Mouse (Mus musculus) left cerebral cortex, postnatal 4 days (tissue): ENCODE measurements at regions not wholly inside any gene's neighbourhood (a gene's known extent, or its start where the extent isn't known, plus 50 kb on each side); places are given as distances from the start of the nearest gene placed in this dataset.

Experiments used
- DNase-seq: peaks from one replicate; pipeline ENCODE4 v3.0.0-alpha.2; 2022
- intact Hi-C: fragments of 180-260 bp; cut with DNase I; formaldehyde crosslinking; loops from one replicate; pipeline ENCODE4 v1.15.1; 2025

DNA sequence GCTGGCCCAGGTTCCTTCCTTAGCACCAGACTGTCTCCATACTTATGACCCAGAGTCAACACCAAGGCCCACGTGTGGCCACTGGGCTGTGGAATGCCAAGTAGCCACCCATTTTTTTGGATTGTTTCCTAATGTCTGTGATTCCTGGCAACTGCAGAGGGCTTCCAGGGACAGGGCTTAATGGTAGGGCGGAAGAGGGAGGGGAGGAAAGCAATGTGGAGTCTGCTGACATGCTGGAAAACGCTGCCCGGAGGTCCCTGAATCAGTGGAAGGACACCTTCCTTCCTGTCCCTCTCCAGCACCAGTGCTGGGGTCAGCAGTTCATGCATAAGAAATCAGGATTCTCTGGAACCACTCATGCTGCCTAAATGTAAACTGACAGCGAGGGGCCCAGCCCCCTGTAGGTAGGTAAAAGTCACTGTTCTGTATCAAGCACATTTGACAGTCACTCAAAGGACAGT, 90.8 kb downstream of the Iyd start:
- intact Hi-C loops: no loop called here
- no peak for DNase-seq

DNA sequence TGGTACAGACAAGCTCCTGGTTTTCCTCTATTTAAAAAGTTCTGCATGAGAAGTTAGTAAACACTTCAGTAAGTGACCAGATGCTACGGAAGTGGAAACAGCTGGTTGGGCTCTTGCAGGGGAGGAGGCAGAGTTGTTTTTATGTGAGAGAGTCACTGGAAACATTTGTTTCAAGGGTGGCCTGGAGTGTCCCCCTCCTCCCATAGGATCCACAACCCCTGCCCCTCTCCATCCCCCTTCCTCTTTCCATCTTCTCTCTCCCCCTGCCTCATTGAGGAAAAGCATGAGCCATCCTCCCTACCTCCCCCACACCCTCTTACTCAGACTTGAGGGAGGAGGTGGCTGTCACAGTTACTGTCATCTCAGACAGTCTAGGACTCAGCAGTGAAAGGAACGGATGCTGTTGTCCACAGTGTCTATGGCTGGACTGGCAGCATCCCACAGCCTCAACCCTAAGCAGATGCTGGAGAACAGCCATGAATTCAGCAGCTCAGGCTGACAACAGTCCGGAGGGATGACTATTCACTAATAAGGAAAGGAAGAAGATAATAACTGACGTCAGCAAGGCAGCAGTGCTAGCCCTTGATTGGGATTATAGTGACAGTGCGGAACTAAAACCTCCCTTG, 93.9 kb downstream of the Iyd start:
- intact Hi-C loops: no loop called here
- DNase-seq: no peak

DNA sequence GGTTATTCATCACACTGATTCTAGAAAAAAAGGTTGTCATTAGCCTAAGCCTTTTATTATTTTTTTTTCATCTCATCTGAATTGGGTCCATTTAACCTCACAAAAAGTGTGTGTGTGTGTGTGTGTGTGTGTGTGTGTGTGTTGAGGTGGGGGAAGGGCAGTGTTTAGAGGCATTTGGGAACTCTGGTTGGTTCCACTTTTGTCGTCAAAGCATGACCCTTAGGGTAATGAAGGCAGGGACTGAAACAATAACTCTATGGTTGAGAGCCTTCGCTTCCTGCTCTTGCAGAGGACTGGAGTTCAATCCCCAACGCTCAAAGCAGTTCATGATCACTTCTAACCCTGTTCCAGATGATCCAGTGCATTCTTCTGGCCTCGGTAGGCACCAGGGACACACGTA, 96.1 kb upstream of the Plekhg1 start:
- DNase-seq: no peak
- intact Hi-C loops: no loop called here

DNA sequence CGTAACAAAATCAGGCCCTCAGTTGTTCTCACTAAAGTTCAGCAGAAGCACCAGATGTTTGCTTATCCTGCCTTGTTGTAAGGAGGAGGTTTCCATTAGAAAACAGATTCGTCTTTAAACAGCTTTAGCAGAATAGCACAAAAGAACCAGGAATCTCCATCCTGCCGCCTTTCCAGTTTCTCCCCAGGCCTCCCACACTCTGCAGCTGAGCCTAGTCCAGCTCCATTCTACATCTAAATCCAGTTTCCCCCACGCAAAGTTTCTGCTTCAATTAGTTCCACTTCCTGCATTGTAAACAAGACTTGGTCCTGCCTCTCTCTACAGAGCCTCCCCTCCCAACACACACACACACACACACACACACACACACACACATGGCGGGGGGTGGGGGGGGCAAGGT, 95.1 kb upstream of the Plekhg1 start:
- DNase-seq: no peak
- intact Hi-C loops: no loop called here

DNA sequence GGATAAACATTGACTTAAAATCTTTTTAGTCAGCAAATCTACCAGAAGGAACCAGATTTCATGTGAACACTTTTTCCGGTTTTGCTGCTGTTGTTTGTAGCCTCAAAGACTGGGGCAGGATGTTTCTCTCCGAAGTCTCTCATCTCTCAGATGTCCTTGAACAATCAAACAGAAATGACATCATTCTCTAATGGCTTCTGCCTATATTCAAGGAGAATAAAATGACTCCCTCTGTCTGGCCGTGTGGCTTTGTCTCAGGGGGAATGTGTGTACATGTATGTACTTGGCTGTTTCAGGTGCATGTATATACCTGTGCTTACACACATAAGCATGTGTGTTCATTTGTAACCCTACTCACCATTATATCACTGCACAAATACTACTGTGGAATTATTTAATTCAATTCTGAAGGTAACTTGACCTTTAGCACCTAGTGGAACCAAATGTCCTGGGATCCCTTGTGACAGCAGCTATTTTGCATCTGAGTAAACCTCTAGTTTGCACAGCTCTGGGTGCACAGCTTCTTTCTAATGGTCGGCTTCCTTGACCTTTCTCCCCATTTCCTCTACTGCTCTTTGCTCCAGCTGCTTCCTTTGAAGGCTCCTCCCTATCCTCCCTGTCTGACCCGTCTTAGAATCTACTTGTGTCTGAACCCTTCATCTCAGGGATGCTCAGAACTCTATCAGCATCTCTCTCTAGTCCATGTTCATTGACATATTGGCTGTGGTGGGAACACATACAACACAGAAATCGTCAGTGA, 93.8 kb upstream of the Plekhg1 start:
- DNase-seq: no peak
- intact Hi-C loops: no loop called here

DNA sequence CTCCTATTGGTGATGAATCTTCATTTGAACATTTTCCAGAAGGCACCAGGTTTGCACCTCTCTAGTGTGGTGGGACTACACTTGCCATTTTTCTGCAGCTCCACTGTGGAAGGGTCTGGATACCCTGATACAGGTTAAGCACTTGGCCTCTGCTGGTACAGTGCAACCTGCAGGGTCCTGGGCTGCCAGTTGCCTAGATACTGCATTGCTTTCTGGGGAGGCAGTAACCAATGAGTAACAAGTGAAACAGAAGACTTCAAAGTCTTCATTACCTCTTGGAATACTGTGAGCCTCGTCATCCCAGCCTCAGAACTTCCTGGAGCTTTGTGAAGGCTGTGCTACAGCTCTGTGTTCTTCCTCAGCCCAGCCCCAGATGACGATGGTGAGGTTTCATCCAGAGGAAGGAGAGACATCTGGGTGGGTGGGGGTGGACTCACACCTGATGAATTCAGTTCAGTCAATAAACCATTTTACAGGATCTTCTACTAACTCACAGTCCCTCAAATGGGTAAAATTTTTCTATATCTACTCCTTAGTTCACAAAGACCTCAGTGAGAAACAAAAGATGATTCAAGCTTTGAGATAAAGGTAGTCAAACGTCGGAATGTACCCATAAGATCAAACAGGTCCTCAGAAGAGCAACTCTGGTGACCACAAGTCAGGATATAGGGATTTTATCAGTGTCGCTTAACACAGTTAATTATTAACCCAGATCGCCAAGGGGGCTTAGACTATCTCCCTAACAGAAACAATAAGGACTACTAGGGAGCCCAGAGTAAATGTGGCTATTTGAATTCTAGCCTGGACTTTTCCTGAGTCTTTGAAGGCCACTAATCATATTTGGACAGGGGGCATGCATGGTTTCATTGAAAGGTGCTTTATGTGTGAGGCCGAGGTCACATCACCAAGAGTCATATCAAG, 92.1 kb upstream of the Plekhg1 start:
- intact Hi-C loops: no loop called here
- DNase-seq: no peak

DNA sequence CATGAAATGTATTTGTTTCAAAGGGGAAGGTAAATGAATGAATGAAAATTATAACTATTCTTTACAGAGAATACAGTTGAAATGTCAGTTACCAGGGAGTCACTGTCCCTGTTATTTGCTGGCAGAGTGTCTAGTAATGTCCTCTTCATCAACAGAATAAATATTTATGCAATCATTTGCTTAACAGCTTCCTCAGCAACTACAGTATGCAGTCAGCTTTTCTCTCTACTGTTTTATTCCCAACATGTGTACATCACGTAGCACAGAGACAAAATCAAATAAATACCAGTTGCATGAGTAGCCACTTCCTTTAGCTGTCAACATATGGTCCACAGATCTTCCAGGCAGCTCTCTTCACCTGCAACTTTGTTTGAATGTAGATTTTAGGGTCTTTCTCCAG, 90.2 kb upstream of the Plekhg1 start:
- intact Hi-C loops: no loop called here
- DNase-seq: no peak

DNA sequence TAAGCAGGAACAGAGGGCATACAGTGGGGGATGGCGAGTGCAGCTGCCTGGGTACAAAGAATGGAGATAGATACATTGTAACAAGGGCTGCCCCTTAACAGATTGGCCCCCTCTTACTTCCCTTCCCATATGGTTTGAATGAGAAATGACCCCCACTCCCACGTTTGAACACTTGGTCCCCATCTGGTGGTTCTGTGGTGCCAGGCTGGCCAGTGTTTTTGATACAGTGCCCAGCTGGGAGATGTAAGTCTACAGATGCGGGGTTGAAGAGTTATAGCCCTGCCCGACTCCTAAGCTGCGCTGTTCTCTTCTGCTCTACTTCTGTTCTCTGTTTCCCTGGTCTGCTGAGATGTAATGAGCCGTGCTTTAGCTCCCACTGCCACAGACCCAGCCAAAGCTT, 89.6 kb upstream of the Plekhg1 start:
- intact Hi-C loops: no loop called here

DNA sequence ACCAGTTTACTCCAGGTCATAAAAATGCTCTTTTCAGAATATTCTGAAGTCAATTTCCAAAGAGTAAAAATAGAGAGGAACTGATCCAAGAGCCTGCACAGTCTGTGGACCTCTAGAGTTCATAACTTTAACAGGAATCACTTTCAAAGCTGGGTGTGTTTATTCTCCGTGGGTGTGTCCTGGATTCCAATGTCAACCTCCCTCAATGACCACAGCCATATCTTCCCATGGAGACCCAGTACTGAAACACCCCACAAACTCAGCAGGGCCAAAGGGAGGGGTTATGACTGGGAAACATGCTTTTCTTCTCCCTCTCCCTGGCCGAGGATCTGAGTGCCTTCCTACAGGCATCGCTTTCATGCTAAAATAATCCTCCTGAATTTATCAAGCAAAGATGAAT, 87.6 kb upstream of the Plekhg1 start:
- intact Hi-C loops: no loop called here
- DNase-seq: no peak

More for the DNA sequence above, 89.6 kb upstream of the Plekhg1 start:
- DNase-seq: peak; percentile 14

DNA sequence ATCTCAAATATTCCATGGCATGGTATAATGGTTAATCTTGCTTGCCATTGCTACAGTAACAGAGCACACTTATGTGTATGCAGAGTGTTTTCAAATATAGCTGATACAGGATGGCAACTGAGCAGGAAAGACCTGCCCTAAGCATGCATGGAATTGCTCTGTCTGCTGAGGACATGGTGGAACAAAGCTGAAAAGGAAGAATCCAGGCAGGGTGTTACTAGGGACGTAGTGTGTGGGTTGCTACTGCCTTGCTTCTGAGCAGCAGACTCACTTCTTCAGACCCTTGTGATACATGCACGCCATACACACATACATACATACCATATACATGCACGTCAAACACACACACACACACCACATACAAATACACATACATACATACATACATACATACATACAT, 84.1 kb upstream of the Plekhg1 start:
- no peak for DNase-seq
- intact Hi-C loops: no loop called here

DNA sequence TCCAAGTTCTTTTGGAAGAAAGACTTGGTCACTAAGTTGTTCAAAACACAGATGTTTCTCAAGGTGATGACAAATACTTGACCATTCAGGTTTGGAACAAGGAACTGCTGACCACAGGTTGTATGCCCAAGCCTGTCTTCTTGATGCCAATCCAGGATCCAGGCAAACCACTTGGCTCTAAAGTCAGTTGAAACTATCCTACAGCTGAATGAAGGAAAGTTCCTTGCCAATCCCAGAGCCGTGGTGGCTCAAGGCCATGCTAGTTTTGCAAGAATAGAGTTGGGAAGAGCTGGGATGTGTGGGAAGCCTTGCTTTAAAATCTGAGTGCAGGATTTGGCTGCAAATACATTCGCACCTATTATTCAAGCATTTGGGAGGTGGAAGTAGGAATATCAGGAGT, 78.0 kb upstream of the Plekhg1 start:
- no peak for DNase-seq
- intact Hi-C loops: no loop called here

DNA sequence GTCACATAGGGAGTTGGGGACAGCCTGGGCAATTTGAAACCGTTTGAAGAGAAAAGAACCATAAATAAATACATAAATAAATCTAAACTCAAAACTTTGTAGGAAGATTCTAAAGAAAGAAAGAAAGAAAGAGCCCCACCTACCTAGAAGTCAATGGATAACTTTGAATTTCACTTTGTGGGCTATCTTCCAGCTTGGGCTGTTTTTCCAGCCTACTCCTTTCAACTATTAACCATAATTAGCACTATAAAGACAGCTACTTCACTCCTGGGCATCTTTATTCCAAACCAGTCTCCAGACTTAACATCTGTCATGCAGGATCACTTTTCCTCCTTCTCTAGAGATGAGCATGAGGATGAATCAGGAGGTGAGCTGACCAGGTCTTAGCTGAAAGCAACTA, 77.6 kb upstream of the Plekhg1 start:
- intact Hi-C loops: no loop called here
- DNase-seq: no peak

DNA sequence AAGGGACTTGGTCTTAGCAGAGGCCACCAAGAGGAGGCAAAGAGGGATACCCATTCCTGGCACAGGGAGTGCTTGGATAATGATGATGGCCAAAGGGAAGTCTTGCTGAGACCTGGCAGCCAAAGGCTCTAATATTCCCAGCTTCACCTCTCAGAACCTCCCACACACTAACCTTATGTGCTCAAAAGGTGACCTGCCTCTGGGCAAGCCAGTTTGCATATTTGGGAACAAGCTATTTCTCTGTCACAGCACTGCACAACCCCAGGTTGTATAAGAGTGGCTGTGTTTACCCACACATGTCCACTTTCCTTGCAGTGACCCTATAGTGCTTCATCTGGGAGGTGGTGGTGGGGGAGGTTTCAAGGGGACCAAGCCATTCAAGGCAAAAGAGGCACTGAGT, 76.9 kb upstream of the Plekhg1 start:
- intact Hi-C loops: no loop called here
- no peak for DNase-seq

DNA sequence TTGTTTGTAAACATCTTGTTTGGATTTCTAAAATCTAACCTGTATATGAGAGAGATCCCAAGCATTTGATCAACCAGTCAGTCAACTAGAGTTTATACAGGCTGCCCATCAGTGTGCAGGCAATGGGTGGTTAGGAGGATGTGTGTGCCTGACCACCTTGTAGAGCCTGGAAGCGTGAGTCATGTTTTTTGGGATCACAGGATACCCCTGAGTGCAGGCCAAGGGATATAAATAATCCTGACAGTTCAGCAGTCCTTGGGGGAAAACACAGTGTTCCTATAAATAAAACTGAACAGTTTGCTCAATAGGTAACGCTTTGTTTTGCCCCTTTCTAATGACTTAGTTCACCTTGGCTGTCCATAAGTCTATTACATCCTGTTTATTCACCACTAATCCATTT, 55.7 kb upstream of the Plekhg1 start:
- no peak for DNase-seq
- intact Hi-C loops: no loop called here
